ENCODE assay signal across 17 mouse cellular contexts in the genomic region with DNA sequence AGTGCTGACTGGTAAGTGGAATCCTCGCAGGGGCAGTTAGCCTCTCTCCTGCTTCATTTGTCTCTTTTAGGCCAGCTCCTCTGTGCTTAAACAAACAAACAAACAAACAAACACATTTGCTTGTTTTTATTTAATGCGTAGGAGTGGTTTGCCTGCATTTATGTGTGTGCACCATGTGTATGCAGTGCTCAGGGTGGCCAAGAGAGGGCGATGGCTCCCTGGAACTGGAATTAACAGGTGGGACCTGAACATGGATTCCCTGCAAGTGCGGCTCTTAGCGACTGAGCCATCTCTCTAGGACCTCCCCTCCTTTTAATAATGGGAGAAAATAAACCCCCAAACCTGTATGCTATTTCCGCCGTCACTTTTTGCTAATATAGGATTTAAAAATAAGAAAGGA.
DNase-seq lines count a peak whose midpoint lies in the region; ATAC-seq and TF ChIP-seq lines count a peak whose summit lies in the region.
"Had no signal": no experiment of that assay in that cellular context is flagged by ENCODE, and none has a peak within 500 bp of the region (broad histone marks: within the 10 kb centered on the region; RNA-seq: fewer than 3 reads in every experiment).

No protein-coding gene starts in this region.

- no peaks in the 10 kb centered on the region for H3K27me3 ChIP-seq in kidney, embryonic 15.5 days
- H3K27me3 ChIP-seq in midbrain, postnatal 0 days (ENCODE audit: insufficient read depth, low read length) = no peaks in the 10 kb centered on the region
- no peaks in the 10 kb centered on the region for H3K27me3 ChIP-seq in midbrain, embryonic 11.5 days (ENCODE audit: control insufficient read depth, insufficient read depth, low read length)
- H3K27me3 ChIP-seq: forebrain, embryonic 12.5 days; neural tube, embryonic 12.5 days had no signal

- 0 out of 2 replicates have a peak overlapping the region, but pooled peaks have one; percentile 84 for H3K27ac ChIP-seq in kidney, embryonic 15.5 days
- no peak overlapping the region for H3K27ac ChIP-seq in midbrain, postnatal 0 days (ENCODE audit: low read depth, low read length)
- H3K27ac ChIP-seq in midbrain, embryonic 11.5 days (ENCODE audit: low read depth, low read length) = no peak overlapping the region
- H3K27ac ChIP-seq: forebrain, embryonic 12.5 days; neural tube, embryonic 12.5 days had no signal

- 97% methylated on average over 7 of the region's 7 CpGs for WGBS in kidney, embryonic 15.5 days
- WGBS in midbrain, postnatal 0 days = 96% methylated on average over 7 of the region's 7 CpGs
- 96% methylated on average over 7 of the region's 7 CpGs for WGBS in midbrain, embryonic 11.5 days

- H3K9me3 ChIP-seq in kidney, embryonic 15.5 days (replicated peaks) = no peaks in the 10 kb centered on the region
- H3K9me3 ChIP-seq in midbrain, postnatal 0 days (ENCODE audit: low read length) = no peaks in the 10 kb centered on the region
- peaks cover 3% of the 10 kb centered on the region; the same call in 1 of the 2 replicates for H3K9me3 ChIP-seq in midbrain, embryonic 11.5 days (ENCODE audit: control insufficient read depth, low read length)
- H3K9me3 ChIP-seq: forebrain, embryonic 12.5 days; neural tube, embryonic 12.5 days had no signal

- no peaks in the 10 kb centered on the region for H3K36me3 ChIP-seq in kidney, embryonic 15.5 days
- no peaks in the 10 kb centered on the region for H3K36me3 ChIP-seq in midbrain, postnatal 0 days (ENCODE audit: insufficient read depth, low read length)
- H3K36me3 ChIP-seq in midbrain, embryonic 11.5 days (ENCODE audit: control insufficient read depth, insufficient read depth, low read length) = no peaks in the 10 kb centered on the region
- H3K36me3 ChIP-seq: forebrain, embryonic 12.5 days; neural tube, embryonic 12.5 days had no signal

- DNase-seq in kidney, adult 8-10 months = no peak
- no peak for DNase-seq in midbrain, postnatal 0 days (ENCODE audit: low spot score)
- no peak for DNase-seq in midbrain, embryonic 11.5 days (ENCODE audit: low spot score, missing footprints)
- peak; percentile 80 for DNase-seq in ZHBTc4 (ENCODE audit: low read depth, low spot score)
- DNase-seq in embryo, embryonic 11 days = no peak
- DNase-seq in gastrocnemius, postnatal 14 days = no peak
- DNase-seq: adrenal gland, adult 2 months; cerebellum, adult 11-12 months; cerebellum, postnatal 36 days; heart, postnatal 14 days; right cerebral cortex, postnatal 25 days; thymus, adult 18-20 months had no signal

- peak; percentile 47 for TF ChIP-seq CTCF in midbrain, postnatal 0 days (IDR thresholded peaks at IDR 0.05)

- no peak overlapping the region for H3K9ac ChIP-seq in kidney, embryonic 15.5 days
- no peak overlapping the region for H3K9ac ChIP-seq in midbrain, postnatal 0 days (replicated peaks; ENCODE audit: low read length, poor library complexity, severe bottlenecking)
- no peak overlapping the region for H3K9ac ChIP-seq in midbrain, embryonic 11.5 days (ENCODE audit: low read length)
- H3K9ac ChIP-seq: forebrain, embryonic 12.5 days; neural tube, embryonic 12.5 days had no signal

- no peak overlapping the region for H3K4me3 ChIP-seq in kidney, embryonic 15.5 days (replicated peaks)
- H3K4me3 ChIP-seq in midbrain, postnatal 0 days (ENCODE audit: low read depth, low read length) = no peak overlapping the region
- H3K4me3 ChIP-seq in midbrain, embryonic 11.5 days (ENCODE audit: low read depth, low read length) = no peak overlapping the region
- H3K4me3 ChIP-seq: forebrain, embryonic 12.5 days; neural tube, embryonic 12.5 days had no signal

- ATAC-seq in kidney, embryonic 15.5 days (replicated peaks; ENCODE audit: low FRiP score) = no peak
- ATAC-seq in midbrain, postnatal 0 days (ENCODE audit: low FRiP score) = no peak
- no peak for ATAC-seq in midbrain, embryonic 11.5 days (ENCODE audit: low FRiP score)
- ATAC-seq: hindbrain, embryonic 16.5 days; midbrain, embryonic 16.5 days had no signal

- intact Hi-C loops in gastrocnemius, postnatal 14 days (cut with DNase I; ENCODE audit: low total_unique reads) = no loop called here

- no peak overlapping the region for H3K4me2 ChIP-seq in kidney, embryonic 15.5 days
- no peak overlapping the region for H3K4me2 ChIP-seq in midbrain, postnatal 0 days (ENCODE audit: low read depth, low read length, poor library complexity, severe bottlenecking)
- H3K4me2 ChIP-seq in midbrain, embryonic 11.5 days = no peak overlapping the region
- H3K4me2 ChIP-seq: forebrain, embryonic 12.5 days; neural tube, embryonic 12.5 days had no signal

- peaks cover 19% of the 10 kb centered on the region for H3K4me1 ChIP-seq in kidney, embryonic 15.5 days
- H3K4me1 ChIP-seq in midbrain, postnatal 0 days (ENCODE audit: insufficient read depth, low read length) = no peaks in the 10 kb centered on the region
- H3K4me1 ChIP-seq in midbrain, embryonic 11.5 days (ENCODE audit: control insufficient read depth, insufficient read depth, low read length) = no peaks in the 10 kb centered on the region
- H3K4me1 ChIP-seq: forebrain, embryonic 12.5 days; neural tube, embryonic 12.5 days had no signal
